Mouse (Mus musculus) midbrain, embryonic 14.5 days (tissue): ENCODE data around the gene Opalin. TPM values are rescaled to one million over a fixed set of nuclear protein-coding genes. Genes with fewer than 3 reads are reported as not detected.
A peak's percentile ranks its signal among the peaks of the same experiment; 100 is the strongest.

Experiments used
- ATAC-seq: fragments of 200-750 bp; cut with Nextera tagmentation; 2 replicates; pipeline ENCODE4 v1.8.0; 2017; ENCODE audit warnings: moderate number of reproducible peaks, moderate library complexity; ENCODE audit not compliant: low FRiP score, low TSS enrichment
- DNase-seq: peaks from one replicate; pipeline ENCODE4 v3.0.0-alpha.2; 2015
- H3K27ac ChIP-seq: fragments of 300-500 bp; sonication (generic); replicated peaks from 2 replicates; pipeline ENCODE4 v1.5.1; 2014; ENCODE audit warnings: mild to moderate bottlenecking, low read depth, low read length, moderate library complexity
- H3K27me3 ChIP-seq: fragments of 300-500 bp; sonication (generic); 2 replicates; pipeline ENCODE4 v1.6.1; 2014; ENCODE audit warnings: low read length, control low read depth, mixed read lengths; ENCODE audit not compliant: control insufficient read depth, insufficient read depth
- H3K36me3 ChIP-seq: fragments of 300-500 bp; sonication (generic); 2 replicates; pipeline ENCODE4 v1.6.1; 2014; ENCODE audit warnings: low read length, control low read depth; ENCODE audit not compliant: control insufficient read depth, insufficient read depth
- H3K4me1 ChIP-seq: fragments of 300-500 bp; sonication (generic); 2 replicates; pipeline ENCODE4 v1.6.1; 2014; ENCODE audit warnings: mild to moderate bottlenecking, antibody characterized with exemption, low read length, control low read depth; ENCODE audit not compliant: control insufficient read depth, insufficient read depth
- H3K4me2 ChIP-seq: fragments of 300-500 bp; sonication (generic); 2 replicates; pipeline ENCODE4 v1.6.1; 2014; ENCODE audit warnings: mild to moderate bottlenecking, low read length, moderate library complexity
- H3K4me3 ChIP-seq: fragments of 300-500 bp; sonication (generic); replicated peaks from 2 replicates; pipeline ENCODE4 v1.5.1; 2014; ENCODE audit warnings: low read depth, low read length
- H3K9ac ChIP-seq: fragments of 300-500 bp; sonication (generic); replicated peaks from 2 replicates; pipeline ENCODE4 v1.6.1; 2014; ENCODE audit warnings: mild to moderate bottlenecking, low read length, moderate library complexity
- H3K9me3 ChIP-seq: fragments of 300-500 bp; sonication (generic); 2 replicates; pipeline ENCODE4 v1.6.1; 2016; ENCODE audit warnings: low read length, control low read depth, mixed read lengths; ENCODE audit not compliant: control insufficient read depth
- WGBS: fragments of 180-500 bp; shearing (Covaris S2); extraction: QIAGEN DNeasy Blood & Tissue Kit; methylation state at CpG from one replicate; pipeline ENCODE4 v1.1.7; 2014; 5-methylcytosine and 5-hydroxymethylcytosine counted together
- polyA plus RNA-seq: library from polyadenylated mRNA; unstranded; fragments of >200 nt; fragmentation: Nextera tagmentation; extraction: Ambion mirVana; gene quantifications from 2 replicates; pipeline ENCODE4 v1.2.1, GENCODE M21; 2014

The Opalin gene
- polyA plus RNA-seq, 1 experiment from 2014 or later = not detected

- no peaks in the 10 kb centered on the region for H3K36me3 ChIP-seq
- H3K4me2 ChIP-seq = 0 out of 2 replicates have a peak overlapping the region, but pooled peaks have one; percentile 7
- H3K4me1 ChIP-seq = peaks cover 11% of the 10 kb centered on the region
- no peak overlapping the region for H3K4me3 ChIP-seq
- DNase-seq (peak; percentile 71), ATAC-seq (peak; percentile 51; the same call in 1 of the 2 replicates)
- peaks cover 35% of the 10 kb centered on the region for H3K27me3 ChIP-seq
- WGBS = 13% methylated on average over 8 of the region's 8 CpGs
- H3K9me3 ChIP-seq = no peaks in the 10 kb centered on the region
- no peak overlapping the region for H3K27ac ChIP-seq
- H3K9ac ChIP-seq = no peak overlapping the region
Measured at GRCm38 (mm10) chr19:41109496-41109895, 32.6 kb upstream of the Opalin start.

- Histone ChIP-seq H3K36me3 (no peaks in the 10 kb centered on the region), H3K27ac (no peak overlapping the region), H3K27me3 (peaks cover 35% of the 10 kb centered on the region), H3K4me2 (no peak overlapping the region), H3K4me3 (no peak overlapping the region), H3K4me1 (peaks cover 8% of the 10 kb centered on the region; the same call in 1 of the 2 replicates), H3K9me3 (no peaks in the 10 kb centered on the region), H3K9ac (no peak overlapping the region)
- DNase-seq = no peak
- WGBS = 73% methylated on average over 7 of the region's 7 CpGs
- no peak for ATAC-seq
Measured at GRCm38 (mm10) chr19:41108666-41109065, 31.8 kb upstream of the Opalin start.

GRCm38 (mm10) chr19:41107530-41107929, 30.6 kb upstream of the Opalin start:
- Histone ChIP-seq H3K4me3 (no peak overlapping the region), H3K4me1 (peaks cover 5% of the 10 kb centered on the region; the same call in 1 of the 2 replicates), H3K9ac (no peak overlapping the region), H3K36me3 (no peaks in the 10 kb centered on the region), H3K27me3 (peaks cover 37% of the 10 kb centered on the region), H3K27ac (no peak overlapping the region), H3K9me3 (no peaks in the 10 kb centered on the region), H3K4me2 (no peak overlapping the region)
- no peak for ATAC-seq
- WGBS = 71% methylated on average over 8 of the region's 8 CpGs
- no peak for DNase-seq

- no peak overlapping the region for H3K9ac ChIP-seq
- ATAC-seq (no peak), DNase-seq (peak; percentile 87)
- WGBS = 33% methylated on average over 8 of the region's 8 CpGs
- peaks cover 24% of the 10 kb centered on the region for H3K27me3 ChIP-seq
- H3K27ac ChIP-seq = no peak overlapping the region
- no peak overlapping the region for H3K4me2 ChIP-seq
- H3K9me3 ChIP-seq = no peaks in the 10 kb centered on the region
- H3K36me3 ChIP-seq = no peaks in the 10 kb centered on the region
- H3K4me3 ChIP-seq = no peak overlapping the region
- H3K4me1 ChIP-seq = peaks cover 5% of the 10 kb centered on the region; the same call in 1 of the 2 replicates
Measured at GRCm38 (mm10) chr19:41104922-41105321, 28.0 kb upstream of the Opalin start.

- ATAC-seq (peak; percentile 78; the same call in 1 of the 2 replicates), DNase-seq (peak; percentile 55)
- no peak overlapping the region for H3K4me3 ChIP-seq
- H3K4me2 ChIP-seq = no peak overlapping the region
- no peak overlapping the region for H3K9ac ChIP-seq
- H3K4me1 ChIP-seq = peaks cover 6% of the 10 kb centered on the region; the same call in 1 of the 2 replicates
- H3K27ac ChIP-seq = no peak overlapping the region
- H3K36me3 ChIP-seq = no peaks in the 10 kb centered on the region
- H3K27me3 ChIP-seq = peaks cover 16% of the 10 kb centered on the region; the same call in 1 of the 2 replicates
- no peaks in the 10 kb centered on the region for H3K9me3 ChIP-seq
- WGBS = 80% methylated on average over 8 of the region's 8 CpGs
Measured at GRCm38 (mm10) chr19:41101390-41101789, 24.5 kb upstream of the Opalin start.

- H3K4me1 ChIP-seq = peaks cover 6% of the 10 kb centered on the region; the same call in 1 of the 2 replicates
- ATAC-seq (0 out of 2 replicates have a peak, but pooled peaks have one; percentile 17), DNase-seq (peak; percentile 31)
- 89% methylated on average over 7 of the region's 7 CpGs for whole genome bisulfite sequencing
- H3K36me3 ChIP-seq = no peaks in the 10 kb centered on the region
- no peaks in the 10 kb centered on the region for H3K9me3 ChIP-seq
- H3K27me3 ChIP-seq = peaks cover 11% of the 10 kb centered on the region; the same call in 1 of the 2 replicates
- no peak overlapping the region for H3K9ac ChIP-seq
- H3K27ac ChIP-seq = no peak overlapping the region
- no peak overlapping the region for H3K4me3 ChIP-seq
- no peak overlapping the region for H3K4me2 ChIP-seq
Measured at GRCm38 (mm10) chr19:41100863-41101262, 23.9 kb upstream of the Opalin start.

- peak; percentile 33 for DNase-seq
Measured at GRCm38 (mm10) chr19:41097038-41097437, 20.1 kb upstream of the Opalin start.

GRCm38 (mm10) chr19:41091901-41092300, 15.0 kb upstream of the Opalin start:
- Histone ChIP-seq H3K9ac (no peak overlapping the region), H3K4me2 (no peak overlapping the region), H3K4me3 (no peak overlapping the region), H3K4me1 (peaks cover 3% of the 10 kb centered on the region; the same call in 1 of the 2 replicates), H3K27ac (no peak overlapping the region), H3K27me3 (peaks cover 6% of the 10 kb centered on the region; the same call in 1 of the 2 replicates), H3K36me3 (no peaks in the 10 kb centered on the region), H3K9me3 (no peaks in the 10 kb centered on the region)
- ATAC-seq (no peak), DNase-seq (no peak)
- WGBS = 94% methylated on average over 2 of the region's 2 CpGs

More at GRCm38 (mm10) chr19:41097038-41097437, 20.1 kb upstream of the Opalin start:
- no peak overlapping the region for H3K27ac ChIP-seq
- no peak for ATAC-seq
- peaks cover 6% of the 10 kb centered on the region; the same call in 1 of the 2 replicates for H3K4me1 ChIP-seq
- H3K9me3 ChIP-seq = no peaks in the 10 kb centered on the region
- WGBS = 25% methylated on average over 4 of the region's 4 CpGs
- H3K9ac ChIP-seq = no peak overlapping the region
- no peak overlapping the region for H3K4me2 ChIP-seq
- H3K4me3 ChIP-seq = no peak overlapping the region
- H3K27me3 ChIP-seq = peaks cover 3% of the 10 kb centered on the region; the same call in 1 of the 2 replicates
- H3K36me3 ChIP-seq = no peaks in the 10 kb centered on the region

- Histone ChIP-seq H3K27ac (no peak overlapping the region), H3K4me3 (no peak overlapping the region), H3K27me3 (peaks cover 6% of the 10 kb centered on the region; the same call in 1 of the 2 replicates), H3K4me2 (no peak overlapping the region), H3K9me3 (no peaks in the 10 kb centered on the region), H3K9ac (no peak overlapping the region; the same call in 1 of the 2 replicates), H3K36me3 (no peaks in the 10 kb centered on the region), H3K4me1 (no peaks in the 10 kb centered on the region)
- ATAC-seq (no peak), DNase-seq (peak; percentile 92)
- 7% methylated on average over 5 of the region's 5 CpGs for WGBS
Measured at GRCm38 (mm10) chr19:41089833-41090232, 12.9 kb upstream of the Opalin start.
